Mouse (Mus musculus) frontal cortex, postnatal 36 days (tissue): ENCODE data around the gene Wipf3.

Experiments used
- DNase-seq, 2 experiments: peaks; one replicate each; pipeline ENCODE4 v3.0.0; 2022; ENCODE audit warnings: low spot score in 2 of 2

Gene Wipf3

DNA sequence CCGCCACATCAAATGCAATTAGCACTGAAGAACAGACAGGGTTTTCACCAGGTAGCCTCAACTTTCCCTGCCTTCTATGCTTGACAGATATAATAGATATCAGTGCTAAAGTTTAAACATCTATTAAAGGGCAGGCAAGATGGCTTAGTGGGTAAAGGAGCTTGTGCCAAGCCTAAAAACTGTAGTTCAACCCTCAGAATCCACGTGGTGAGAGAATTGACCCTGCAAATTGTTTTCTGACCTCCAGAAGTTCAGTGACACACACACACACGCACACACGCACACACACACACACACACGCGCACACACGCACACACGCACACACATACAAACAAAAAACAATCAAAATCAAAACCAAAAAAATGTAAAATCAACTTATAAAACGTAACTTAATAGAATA lies 2.8 kb downstream of the Wipf3 start:
- DNase-seq = no peak

DNA sequence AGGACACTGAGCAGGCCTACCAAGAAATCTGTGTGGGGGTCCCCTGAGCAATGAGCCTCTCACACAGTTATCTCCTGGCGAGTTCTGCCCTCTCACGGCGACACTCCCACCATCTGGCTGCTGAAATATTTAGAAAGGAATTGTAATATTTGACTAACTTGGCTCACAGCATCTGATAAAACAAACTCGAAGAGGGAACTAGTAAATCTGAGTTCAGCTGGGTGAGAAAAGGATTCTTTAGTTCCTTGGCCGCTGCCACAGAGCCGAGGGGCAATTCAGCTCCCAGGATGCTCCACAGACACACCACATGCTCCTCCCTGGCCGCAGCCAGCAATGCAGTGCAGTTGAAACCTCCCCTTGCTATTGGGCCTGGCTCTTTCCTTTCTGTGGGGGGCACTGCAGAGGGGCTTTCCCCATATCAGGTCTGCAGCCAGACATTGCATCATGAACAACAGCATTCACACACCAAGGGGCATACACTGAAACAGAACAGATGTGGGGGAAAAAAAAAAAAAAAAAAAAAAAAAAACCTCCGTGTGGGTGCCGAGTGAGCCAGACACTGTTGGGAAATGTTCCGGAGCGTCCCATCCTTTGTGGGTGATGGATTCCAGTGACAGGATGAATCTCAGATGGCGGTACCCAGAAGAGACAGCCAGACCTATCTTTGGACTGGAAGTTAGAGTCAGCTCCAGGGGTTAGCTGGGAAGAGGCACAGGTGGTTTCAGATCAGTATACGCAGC lies 3.6 kb downstream of the Wipf3 start:
- DNase-seq = no peak

DNA sequence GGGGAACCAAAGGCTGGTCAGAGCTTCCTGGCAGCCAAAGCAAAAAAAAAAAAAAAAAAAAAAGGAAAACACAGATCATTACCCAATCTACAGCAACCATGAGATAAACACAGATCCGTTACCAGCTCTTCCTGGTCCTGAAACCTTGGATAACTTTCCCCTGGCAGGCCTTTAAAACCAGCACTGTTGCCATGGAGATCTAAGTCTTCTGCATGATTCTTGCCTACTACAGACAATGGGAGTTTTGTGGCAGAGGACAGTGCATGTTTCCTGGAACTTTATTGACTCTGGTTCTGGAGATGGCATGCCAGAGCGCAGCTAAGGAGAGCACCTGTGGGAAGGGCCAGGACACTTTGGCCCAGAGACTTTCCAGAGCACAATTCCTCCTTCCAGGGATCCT lies 4.8 kb downstream of the Wipf3 start:
- DNase-seq = no peak

DNA sequence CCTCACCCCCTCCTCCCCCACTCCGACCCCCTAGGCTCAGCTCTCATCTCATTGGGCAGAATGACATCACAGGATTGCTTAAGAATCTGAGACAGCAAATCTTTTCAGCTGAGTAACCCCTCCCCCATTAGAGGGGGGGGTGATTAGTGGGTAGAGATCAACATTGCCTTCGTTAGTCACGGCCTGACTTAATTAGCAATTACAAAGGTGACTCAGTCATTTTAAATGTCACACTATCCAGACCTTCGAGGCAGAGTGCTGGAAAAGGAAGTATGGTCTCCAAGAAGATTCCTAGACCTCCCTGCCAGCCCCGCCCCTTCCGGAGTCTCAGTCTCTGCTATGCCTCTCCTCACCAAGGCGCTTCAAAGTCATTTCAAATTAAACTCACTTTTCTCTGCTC lies 6.3 kb downstream of the Wipf3 start:
- DNase-seq = no peak

DNA sequence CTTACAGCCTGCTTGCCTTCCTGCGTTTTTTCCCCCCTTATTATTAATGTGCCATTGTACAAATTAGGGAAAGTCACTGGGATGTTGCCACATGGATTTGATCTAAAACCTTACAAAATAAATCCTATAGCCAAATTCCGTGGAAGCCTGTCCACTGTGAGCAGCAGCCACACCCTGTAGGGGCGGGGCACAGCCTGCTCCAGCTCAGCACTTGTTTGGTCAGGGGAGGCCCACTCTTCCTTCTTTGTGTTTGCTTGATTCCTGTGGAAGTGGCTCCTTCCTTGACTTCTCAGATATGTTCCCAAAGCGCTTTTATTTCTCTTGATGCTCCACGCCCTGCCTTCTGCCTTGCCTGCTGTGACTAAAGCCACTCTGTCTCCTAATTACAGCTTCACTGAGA lies 6.9 kb downstream of the Wipf3 start:
- no peak for DNase-seq

DNA sequence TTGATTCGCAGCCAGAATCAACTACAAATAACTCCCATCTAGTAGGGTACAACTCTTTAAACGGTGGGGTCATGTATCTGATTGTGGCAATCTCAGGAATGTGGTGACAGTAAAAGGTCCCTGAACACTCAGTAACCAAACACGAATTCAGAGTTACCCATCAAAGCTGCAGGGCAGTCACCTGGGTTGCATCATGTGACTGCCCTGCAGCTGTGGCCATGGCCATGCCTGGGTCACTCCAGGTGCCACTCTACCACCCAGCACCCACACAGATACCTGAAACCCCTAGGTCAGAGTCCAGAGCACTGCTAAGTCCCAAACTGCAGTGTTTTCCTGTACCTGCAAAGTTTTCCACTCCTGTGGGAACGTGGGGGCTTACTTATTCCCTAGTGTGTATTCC lies 9.1 kb downstream of the Wipf3 start:
- DNase-seq = no peak

DNA sequence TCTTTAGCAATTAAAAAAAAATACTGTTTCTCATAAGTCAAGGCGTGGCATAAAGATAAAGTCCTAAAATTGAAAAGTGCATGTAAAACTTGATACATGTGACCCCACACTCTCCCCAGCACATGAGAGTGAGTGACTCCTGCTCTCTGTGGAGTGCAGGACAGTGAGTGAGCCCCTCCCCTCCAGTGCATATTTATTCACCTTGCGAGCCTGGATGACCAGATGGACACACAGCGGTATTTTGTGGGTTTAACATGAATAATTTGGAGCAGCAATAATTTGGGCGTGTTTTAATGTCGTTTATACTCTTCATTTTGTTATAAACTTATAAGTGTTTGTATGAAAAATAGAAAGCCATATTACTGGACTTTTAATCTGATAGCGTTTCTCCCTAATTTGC lies 11.3 kb downstream of the Wipf3 start:
- no peak for DNase-seq

DNA sequence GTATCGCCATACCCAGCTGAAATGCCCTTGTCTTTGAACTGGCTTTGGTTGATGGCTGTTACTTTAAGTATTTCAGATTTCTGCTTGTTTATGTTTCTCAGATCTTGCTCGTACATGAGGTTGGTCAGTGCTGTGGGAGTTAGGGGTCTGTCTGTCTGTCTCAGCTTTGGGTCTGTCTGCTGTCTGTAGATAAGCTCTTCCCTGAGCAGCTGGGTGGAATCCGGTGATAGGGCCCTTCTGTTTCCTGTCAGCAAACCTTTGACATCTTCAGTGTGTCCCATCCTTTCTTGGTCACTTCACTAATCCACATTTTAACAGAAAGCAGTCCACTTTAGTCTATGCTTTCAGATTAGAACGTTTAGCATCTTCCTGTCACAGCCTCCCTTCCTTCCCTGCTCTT lies 14.3 kb downstream of the Wipf3 start:
- DNase-seq = no peak

DNA sequence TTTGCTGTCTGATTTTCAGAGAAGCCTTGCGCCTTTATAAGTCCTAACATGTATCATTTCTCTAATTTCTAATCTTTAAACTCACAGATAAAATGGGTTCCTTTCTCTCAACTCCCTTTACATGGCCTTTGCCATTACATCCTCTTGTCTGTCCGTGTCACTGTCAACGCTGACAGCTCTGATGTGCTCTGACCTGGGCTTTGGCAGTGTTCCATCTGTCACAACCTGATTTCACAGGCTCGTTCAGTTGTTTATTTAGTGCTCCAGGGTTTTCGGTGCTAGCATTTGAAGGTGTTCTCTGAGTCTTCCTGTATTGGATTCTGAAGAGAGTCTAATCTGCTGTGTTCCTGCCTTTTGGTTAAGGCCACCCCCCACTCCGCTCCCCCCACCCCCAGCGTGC lies 14.7 kb downstream of the Wipf3 start:
- no peak for DNase-seq

DNA sequence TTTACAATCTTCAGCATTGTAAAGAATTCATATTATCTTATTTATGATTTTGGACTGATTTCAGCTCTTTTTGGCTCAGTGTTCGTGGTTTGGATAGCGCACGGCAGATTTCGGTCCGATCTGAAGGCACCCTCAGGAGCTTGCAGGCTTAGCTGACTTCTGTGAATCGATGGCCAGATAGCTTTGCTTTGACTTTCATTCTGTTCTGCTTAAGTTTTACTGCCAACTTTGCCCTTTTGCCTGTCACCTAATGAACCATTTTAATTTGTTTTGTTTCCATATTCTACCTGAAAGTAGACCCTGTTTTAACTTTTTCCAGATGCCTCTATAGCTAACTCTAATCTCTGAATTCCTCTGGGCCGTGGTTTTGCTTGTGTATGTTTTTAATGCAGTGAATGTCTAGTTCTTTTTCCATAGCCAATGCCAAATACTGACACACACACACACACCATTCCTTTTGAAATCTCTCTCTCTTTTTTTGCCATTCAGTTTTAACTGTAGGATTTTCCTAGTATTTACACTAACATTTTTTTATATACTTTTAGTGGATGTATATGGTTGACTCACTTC lies 15.9 kb downstream of the Wipf3 start:
- no peak for DNase-seq

DNA sequence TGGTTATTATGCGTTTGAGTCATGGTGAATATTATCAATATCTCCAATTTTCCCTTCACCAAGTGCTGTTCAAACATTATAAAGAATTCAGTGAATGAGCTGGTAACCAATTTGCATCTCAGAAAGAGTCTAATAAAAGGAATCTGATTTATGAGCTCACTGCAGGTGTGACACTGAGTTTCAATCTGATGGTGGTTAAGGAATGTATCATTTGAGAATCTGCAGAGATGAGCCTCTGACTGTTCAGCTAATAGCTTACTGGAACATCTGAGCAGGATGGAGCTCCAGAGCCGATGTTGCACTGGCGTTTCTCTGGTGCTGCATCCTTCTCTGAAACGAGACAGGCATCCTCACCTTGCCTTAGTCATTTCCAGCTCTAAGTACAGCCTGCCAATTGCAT lies 17.9 kb downstream of the Wipf3 start:
- DNase-seq = no peak

DNA sequence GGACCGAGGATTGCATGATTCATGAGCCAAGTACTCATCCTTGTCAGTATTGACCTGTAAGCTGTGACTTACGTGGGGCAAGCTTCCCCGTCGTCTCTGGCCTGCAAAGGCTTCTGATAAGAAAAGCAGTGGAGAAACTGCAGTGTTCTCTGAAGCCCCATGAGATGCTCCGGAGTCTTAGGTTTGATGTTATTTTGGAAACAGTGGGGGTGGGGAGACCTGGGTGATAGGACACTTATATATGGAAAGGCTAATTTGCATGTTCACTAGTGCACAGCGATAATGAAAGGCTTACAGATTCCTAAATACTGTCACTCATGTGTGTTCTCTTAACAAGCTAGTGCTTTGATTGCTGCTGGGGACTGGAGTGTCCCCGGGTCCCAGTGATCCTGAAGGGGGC lies 30.3 kb downstream of the Wipf3 start:
- no peak for DNase-seq

DNA sequence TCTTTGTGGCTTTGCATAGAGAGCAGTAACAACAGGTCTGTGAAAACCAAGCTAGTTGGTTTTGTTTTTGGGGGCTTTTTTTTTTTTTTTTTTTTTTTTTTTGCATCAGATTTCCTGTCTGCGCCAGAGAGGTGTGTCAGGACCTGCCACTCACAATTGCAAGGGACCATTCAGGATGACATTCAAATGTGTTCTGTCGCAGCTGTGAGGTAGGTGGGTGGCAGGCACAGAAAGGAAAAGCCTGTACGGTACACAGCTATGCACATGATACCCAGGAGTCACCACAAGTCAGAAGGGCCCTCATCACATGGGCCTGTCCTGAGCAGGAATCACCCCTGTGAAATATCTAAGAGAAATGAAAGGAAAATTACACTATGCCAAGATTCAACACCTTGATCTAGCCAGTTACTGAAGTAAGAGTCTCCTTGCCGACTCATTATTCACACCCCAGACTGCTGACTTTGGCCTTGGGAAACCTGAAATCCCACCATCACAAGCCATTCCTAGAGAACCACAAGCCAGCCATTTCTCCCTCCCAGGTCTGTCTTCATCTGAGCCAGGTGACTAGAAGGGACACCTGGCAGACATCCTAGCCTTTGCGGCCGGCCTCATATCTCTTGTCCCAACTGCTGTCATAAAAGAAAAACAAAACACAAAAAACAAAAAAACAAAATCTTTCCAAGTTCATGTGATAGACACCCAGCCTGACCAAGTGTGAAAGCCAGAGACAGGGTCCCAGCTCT lies 30.9 kb downstream of the Wipf3 start:
- DNase-seq = no peak

DNA sequence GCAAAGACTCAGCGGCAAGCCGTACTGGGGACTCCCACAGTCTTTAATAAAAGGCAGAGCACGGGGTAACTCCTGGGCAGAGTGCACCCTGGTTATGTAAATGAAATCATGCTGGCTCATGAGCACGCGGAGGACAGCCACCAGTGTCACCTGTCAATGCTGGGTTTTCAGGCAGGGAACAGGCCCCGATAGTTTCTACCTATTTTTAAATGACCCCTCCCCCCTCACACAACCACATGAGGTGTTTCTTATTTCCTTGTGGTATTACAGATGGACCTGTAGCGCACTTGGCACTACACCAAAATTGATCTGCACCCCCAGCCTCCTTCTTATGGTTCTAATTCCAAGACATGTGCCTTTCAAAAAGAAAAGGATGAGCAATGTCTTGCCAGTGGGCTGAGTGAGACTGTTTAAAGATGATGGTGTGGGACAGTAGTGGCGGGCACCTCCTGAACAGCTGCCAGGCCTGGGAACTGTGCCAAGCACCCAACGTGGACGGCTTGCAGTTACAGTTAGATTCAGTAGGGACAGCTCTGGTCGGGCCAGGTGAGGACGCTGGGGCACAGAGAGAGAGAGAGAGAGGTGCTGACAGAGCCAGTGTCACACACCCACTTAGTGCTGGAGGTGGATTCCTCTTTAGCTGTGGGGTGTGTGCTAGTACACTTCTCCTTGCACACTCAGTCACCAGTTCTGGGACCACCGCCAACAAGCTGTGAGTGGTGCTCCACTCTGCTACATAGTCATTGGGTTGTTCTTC lies 31.7 kb downstream of the Wipf3 start:
- DNase-seq = peak; percentile 63 to 71

DNA sequence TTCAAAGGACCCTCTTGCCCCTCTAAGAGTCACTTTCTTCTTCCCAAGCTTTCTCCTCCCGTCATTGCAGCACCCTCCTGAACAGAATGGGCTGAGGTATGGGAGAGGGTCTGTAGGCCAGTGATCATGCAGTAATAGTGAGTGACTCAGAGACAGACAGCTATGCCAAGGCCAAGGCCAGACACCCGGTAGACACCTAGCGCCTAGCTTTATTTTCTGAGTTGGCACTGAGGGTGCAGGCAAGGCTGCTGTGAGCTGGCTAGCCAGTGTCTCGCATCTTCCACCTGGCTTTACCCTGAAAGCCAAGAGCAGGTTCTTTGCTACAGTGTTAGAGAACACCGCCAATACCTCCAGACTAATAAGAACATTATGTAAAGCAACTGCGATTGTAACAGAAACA lies 33.4 kb downstream of the Wipf3 start:
- no peak for DNase-seq

DNA sequence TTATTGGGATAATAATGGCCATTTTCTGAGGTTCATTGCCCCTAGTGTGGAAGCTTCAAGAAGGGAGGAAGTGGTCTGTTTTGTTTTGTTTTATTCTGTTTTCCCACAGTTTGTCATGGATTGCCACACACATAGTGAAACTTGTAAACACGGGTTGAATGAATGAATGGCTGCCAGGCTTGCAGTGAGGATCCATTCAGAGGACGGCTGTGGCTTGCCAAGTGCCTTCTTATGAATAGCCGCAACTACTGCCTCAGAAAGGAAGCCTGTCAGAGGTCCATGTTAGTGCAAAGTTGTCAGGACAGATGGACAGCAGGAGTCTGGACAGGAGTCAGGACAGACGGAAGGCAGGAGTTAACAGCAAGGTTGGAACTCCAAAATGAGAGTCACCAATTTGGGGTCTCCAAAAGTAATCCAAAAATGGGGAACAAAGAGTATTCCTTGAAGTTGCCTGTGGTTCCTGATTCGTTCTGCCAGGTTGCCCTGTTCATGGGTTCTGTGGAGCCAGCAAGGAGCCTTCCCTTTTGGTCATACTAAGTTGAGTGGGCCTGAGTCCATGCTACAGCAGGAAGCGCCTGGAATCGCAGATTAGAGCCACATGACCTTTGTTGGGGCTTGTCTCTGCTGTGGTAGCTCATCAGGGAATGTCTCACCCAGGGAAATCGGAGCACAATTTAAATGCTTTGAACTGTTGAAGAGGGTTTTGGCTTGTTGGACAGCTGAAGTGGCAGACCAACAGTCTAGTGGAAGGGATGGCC lies 34.5 kb downstream of the Wipf3 start:
- no peak for DNase-seq

DNA sequence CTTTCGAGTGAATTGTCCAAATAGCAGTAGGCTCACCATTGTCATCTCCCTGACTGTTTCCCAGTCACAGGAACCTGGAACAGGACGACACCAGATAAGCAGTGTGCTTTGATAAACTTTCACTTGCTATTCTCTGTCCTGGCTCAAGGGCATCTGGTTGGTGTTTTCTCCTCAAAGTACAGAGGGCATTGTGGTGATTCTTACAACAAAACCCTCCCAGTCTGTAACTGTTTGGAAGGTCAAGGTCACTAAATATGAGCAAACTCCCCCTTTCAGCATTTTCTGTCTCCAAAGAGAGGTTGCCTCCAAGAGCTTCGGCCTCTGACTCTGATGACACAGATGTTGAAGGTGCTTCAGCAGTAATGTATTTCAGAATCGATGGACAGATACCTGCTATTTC lies 35.5 kb downstream of the Wipf3 start:
- DNase-seq = no peak

DNA sequence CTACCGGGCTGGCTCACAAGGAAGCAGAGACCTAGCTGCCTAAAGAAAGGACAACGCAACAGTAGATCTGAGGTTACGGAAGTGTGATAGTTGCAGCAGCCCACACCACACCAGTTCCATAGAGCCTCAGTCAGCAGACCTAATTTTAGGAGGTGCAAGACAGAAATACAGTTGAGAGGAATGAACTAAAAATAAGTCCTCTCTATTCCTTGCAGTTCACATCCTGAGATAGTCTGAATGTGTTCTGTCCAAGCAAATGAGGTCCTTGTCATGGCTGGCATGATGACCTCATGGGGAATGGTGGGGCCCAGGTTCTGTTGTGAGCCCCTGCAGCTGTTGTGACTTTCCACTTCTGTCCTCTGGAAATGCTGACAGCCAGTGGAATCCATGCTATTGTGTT lies 38.0 kb downstream of the Wipf3 start:
- DNase-seq = no peak

DNA sequence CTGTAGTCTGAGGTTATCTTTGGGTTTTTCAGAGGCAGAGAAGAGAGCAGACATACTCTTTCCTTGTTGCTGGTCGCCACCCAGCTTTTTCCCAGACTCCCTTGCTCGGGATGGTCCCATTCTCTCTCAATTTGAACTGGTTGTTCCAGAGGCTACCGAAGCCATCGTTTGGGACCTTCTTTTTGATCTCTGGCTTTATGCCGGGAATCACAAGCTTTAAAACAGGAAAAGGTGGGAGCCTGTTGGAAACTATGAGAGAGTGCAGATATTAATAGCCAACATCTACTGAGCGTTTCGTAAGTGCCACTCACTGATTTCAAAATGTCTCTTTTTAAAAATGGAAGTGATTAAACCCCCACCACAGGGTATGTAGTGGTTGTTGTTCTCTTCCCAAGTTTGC lies 42.5 kb downstream of the Wipf3 start:
- no peak for DNase-seq

DNA sequence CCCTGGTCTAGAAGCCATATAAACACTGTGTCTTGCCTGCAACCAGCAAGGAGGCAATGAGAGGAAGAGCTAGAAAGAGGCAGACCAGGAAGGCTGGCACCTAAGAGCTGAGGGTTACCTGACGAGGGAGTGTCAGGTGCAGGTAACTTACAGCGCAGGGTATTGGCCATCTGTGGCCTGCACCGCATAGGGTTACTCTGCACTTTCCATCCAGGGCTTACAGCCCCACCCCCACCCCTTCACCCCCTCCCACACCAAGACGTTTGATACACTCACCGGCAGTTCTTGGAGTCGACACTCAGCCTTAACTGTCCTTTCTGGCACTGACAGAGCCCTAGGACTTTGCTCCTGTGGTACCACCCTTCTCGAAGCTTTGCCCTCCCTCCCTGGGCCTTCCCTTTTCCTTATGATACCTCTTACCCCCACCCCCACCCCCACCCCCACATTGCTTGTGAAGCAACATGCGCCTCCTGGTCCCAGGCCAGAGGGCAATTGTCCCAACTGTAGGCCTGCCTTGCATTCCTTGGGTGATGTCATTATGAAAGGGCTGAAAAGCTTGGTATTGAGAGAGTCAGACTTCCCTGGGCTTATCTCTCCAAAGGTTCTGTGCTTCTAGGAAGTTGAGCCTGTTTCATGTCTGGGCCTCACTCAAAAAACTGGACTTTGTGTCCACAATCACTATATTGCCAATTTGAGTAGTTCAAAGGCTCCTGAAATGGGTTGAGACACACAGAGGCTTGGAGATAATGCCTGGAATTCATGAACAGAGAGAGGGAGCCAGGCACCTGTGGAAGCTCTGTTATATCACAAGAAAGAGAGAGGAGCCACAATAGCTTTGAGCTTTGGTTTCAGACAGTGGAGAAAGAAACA lies 43.7 kb downstream of the Wipf3 start:
- no peak for DNase-seq
